Mouse (Mus musculus): ENCODE data around the gene Gnat3.

DNA sequence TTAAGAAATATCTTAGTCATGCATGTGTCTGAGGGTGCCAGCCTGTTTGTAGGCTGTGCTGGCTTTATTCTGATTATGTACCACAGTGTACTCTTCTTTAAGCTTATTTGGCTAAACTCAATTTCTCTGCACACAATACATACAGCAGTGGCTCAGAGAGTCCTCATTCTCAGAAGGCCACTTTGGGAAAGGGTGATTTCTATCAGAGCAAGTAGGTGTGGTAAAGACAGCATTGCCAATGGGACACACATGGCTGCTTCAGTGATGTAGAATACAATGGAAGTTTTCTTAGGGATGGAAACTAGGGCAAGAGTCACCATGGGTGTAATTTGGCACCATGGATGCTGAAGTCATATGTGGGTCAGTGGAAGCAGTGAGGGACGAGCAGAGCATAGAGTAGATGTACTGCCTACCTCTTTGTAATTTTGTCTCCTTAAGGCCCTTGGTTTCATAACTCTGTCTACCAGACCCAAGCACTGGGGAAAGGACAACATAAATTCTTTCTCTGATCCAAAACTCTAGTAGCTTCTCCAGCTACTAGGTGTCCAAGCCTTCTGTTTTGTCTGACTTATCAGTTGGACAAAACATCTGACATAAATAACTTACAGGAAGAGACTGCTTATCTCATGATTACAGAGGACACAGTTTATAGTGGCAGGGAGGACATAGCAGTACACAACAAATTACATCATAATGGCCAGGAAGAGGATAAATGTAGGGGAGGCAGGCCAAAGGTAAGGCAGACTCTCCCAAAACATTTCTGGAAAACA is 24.0 kb upstream of the Gnat3 start:
- TF ChIP-seq POLR2A (IDR thresholded peaks at IDR 0.05; ENCODE audit: low read depth, low read length) (no peak), CTCF (IDR thresholded peaks at IDR 0.05; ENCODE audit: borderline replicate concordance, insufficient read depth, low read length) (no peak)
